Mouse (Mus musculus) forebrain, embryonic 11.5 days (tissue): ENCODE data around the gene Pcolce. TPM values are rescaled to one million over a fixed set of nuclear protein-coding genes. Genes with fewer than 3 reads are reported as not detected.

ENCODE experiments used
- ATAC-seq: fragments of 200-750 bp; cut with Nextera tagmentation; replicated peaks from 2 replicates; pipeline ENCODE4 v1.8.0; 2017; ENCODE audit warnings: moderate TSS enrichment; ENCODE audit not compliant: low FRiP score
- DNase-seq: peaks from one replicate; pipeline ENCODE4 v3.0.0-alpha.2; 2017; ENCODE audit warnings: low spot score
- H3K27ac ChIP-seq: fragments of 300-500 bp; sonication (generic); 2 replicates; pipeline ENCODE4 v1.5.1; 2014; ENCODE audit warnings: low read depth, low read length
- H3K27me3 ChIP-seq: fragments of 300-500 bp; sonication (generic); 2 replicates; pipeline ENCODE4 v1.6.1; 2014; ENCODE audit warnings: mild to moderate bottlenecking, low read length, mixed read lengths; ENCODE audit not compliant: control insufficient read depth, insufficient read depth
- H3K36me3 ChIP-seq: fragments of 300-500 bp; sonication (generic); 2 replicates; pipeline ENCODE4 v1.6.1; 2014; ENCODE audit warnings: mild to moderate bottlenecking, low read length, moderate library complexity, mixed read lengths; ENCODE audit not compliant: control insufficient read depth, insufficient read depth
- H3K4me1 ChIP-seq: fragments of 300-500 bp; sonication (generic); replicated peaks from 2 replicates; pipeline ENCODE4 v1.6.1; 2014; ENCODE audit warnings: low read length, mixed read lengths; ENCODE audit not compliant: control insufficient read depth, insufficient read depth
- H3K4me2 ChIP-seq: fragments of 300-500 bp; sonication (generic); 2 replicates; pipeline ENCODE4 v1.6.1; 2014; ENCODE audit warnings: low read depth, mild to moderate bottlenecking, low read length, moderate library complexity, mixed read lengths; ENCODE audit not compliant: severe bottlenecking
- H3K4me3 ChIP-seq: fragments of 300-500 bp; sonication (generic); 2 replicates; pipeline ENCODE4 v1.5.1; 2014; ENCODE audit warnings: low read depth, low read length
- H3K9ac ChIP-seq: fragments of 300-500 bp; sonication (generic); 2 replicates; pipeline ENCODE4 v1.6.1; 2014; ENCODE audit warnings: low read length
- H3K9me3 ChIP-seq: fragments of 300-500 bp; sonication (generic); 2 replicates; pipeline ENCODE4 v1.6.1; 2016; ENCODE audit warnings: low read length, mixed read lengths; ENCODE audit not compliant: control insufficient read depth
- WGBS: fragments of 180-500 bp; shearing (Covaris S2); extraction: QIAGEN DNeasy Blood & Tissue Kit; methylation state at CpG from one replicate; pipeline ENCODE4 v1.1.7; 2014; 5-methylcytosine and 5-hydroxymethylcytosine counted together
- polyA plus RNA-seq: library from polyadenylated mRNA; unstranded; fragments of >200 nt; fragmentation: Nextera tagmentation; extraction: Ambion mirVana; gene quantifications from 2 replicates; pipeline ENCODE4 v1.2.1, GENCODE M21; 2014

The Pcolce gene
- polyA plus RNA-seq, 1 experiment from 2014 or later: 54.8 TPM

DNA sequence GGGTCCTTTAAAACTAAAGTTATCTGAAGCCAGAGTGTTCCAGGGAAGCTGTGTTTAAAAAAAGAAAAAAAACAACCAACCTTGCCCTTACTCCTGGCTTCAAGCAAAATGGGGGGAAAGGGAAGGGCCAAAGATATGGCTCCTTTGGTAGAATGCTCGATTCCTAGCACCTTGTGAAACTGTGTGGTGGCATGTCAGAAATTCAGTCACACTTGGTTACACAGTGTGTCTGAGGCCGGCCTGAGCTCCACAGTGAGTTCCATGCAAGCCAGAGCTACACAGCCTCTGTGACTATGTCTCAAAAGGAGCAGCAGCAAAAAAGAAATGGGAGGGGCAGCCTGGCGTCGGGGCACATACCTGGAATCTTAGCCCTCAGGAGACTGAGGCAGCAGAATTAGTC is 35.7 kb upstream of the Pcolce start:
- H3K27ac ChIP-seq: no peak overlapping the region
- DNase-seq (no peak), ATAC-seq (no peak)
- no peak overlapping the region for H3K9ac ChIP-seq
- no peak overlapping the region for H3K4me3 ChIP-seq
- peaks cover 3% of the 10 kb centered on the region for H3K36me3 ChIP-seq
- H3K9me3 ChIP-seq: no peaks in the 10 kb centered on the region
- H3K4me2 ChIP-seq: no peak overlapping the region
- WGBS: 38% methylated on average over 4 of the region's 4 CpGs
- H3K27me3 ChIP-seq: peaks cover 19% of the 10 kb centered on the region
- peaks cover 8% of the 10 kb centered on the region; the same call in 1 of the 2 replicates for H3K4me1 ChIP-seq

GRCm38 (mm10) chr5:137647827-137648601 is 34.4 kb upstream of the Pcolce start:
- H3K36me3 ChIP-seq: peaks cover 3% of the 10 kb centered on the region
- H3K9me3 ChIP-seq: no peaks in the 10 kb centered on the region
- no peak overlapping the region for H3K4me3 ChIP-seq
- no peak for DNase-seq
- no peak overlapping the region for H3K27ac ChIP-seq
- no peak overlapping the region for H3K4me2 ChIP-seq
- H3K4me1 ChIP-seq: peaks cover 8% of the 10 kb centered on the region; the same call in 1 of the 2 replicates
- no peak overlapping the region for H3K9ac ChIP-seq
- peaks cover 27% of the 10 kb centered on the region for H3K27me3 ChIP-seq
- no peak for ATAC-seq
- WGBS: 79% methylated on average over 9 of the region's 9 CpGs

DNA sequence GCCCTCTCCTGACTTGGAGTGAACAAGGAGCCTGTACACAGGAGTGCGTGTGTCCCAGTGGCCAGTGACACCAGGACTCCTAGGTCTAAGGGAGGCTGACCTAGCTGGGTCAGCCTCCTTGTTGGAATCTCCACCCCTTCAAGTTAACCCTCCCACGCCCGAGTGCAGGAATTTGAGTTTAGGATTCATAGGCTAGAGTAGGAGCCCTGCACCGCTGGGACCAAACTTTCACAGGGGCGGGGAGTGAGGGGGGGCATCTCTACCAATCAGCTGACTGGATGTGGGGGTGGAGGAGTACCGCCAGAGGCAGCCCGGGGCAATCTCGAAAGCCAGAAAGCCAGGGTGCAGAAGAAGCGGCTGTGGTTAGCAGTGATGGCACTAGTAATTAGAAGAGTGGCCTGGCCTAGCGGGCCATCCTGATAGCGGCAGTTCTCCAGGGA is 32.1 kb upstream of the Pcolce start, which contains the start of gene Irs3:
Gene Irs3 (minus strand): TSS at position 63 of the 440 bp plus-strand sequence.
- peaks cover 8% of the 10 kb centered on the region; the same call in 1 of the 2 replicates for H3K4me1 ChIP-seq
- 12% methylated on average over 11 of the region's 11 CpGs for WGBS
- H3K36me3 ChIP-seq: peaks cover 4% of the 10 kb centered on the region
- no peak within 1 kb of the TSS for H3K27ac ChIP-seq
- no peaks in the 10 kb centered on the region for H3K9me3 ChIP-seq
- no peak for ATAC-seq
- peak within 1 kb of the TSS; percentile 27; the same call in 1 of the 2 replicates for H3K9ac ChIP-seq
- peak within 1 kb of the TSS; percentile 40 for H3K4me2 ChIP-seq
- no peak for DNase-seq
- peak within 1 kb of the TSS; percentile 11 for H3K4me3 ChIP-seq
- peaks cover 27% of the 10 kb centered on the region for H3K27me3 ChIP-seq

GRCm38 (mm10) chr5:137645091-137645651 is 31.6 kb upstream of the Pcolce start:
- H3K4me1 ChIP-seq: peaks cover 8% of the 10 kb centered on the region; the same call in 1 of the 2 replicates
- DNase-seq: peak; percentile 67
- H3K36me3 ChIP-seq: peaks cover 9% of the 10 kb centered on the region
- H3K27ac ChIP-seq: no peak overlapping the region
- no peak for ATAC-seq
- WGBS: 3% methylated on average over 44 of the region's 44 CpGs
- peaks cover 27% of the 10 kb centered on the region for H3K27me3 ChIP-seq
- peak overlapping the region; percentile 40 for H3K4me2 ChIP-seq
- H3K4me3 ChIP-seq: peak overlapping the region; percentile 11
- peak overlapping the region; percentile 27; the same call in 1 of the 2 replicates for H3K9ac ChIP-seq
- H3K9me3 ChIP-seq: no peaks in the 10 kb centered on the region

DNA sequence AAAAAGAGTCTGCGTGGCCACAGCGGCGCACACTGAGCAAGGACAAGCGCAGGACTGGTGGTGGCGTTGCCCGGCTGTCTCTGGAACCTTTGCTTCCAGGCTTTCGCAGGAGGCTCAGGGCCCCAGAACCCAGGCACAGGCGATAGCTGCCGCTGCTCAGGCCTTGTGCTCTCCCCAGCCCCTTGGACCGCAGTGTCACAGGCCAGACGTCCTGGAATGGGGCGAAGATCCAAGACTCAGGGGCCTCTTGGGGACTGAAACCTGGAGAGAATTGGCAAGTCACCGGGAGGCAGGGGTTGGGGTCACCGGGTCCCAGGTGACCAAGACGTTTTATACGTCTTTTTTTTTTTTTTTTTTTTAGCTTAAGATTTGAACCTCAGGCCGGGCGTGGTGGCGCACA is 30.9 kb upstream of the Pcolce start:
- H3K9me3 ChIP-seq: no peaks in the 10 kb centered on the region
- H3K4me1 ChIP-seq: peaks cover 5% of the 10 kb centered on the region; the same call in 1 of the 2 replicates
- H3K4me2 ChIP-seq: no peak overlapping the region
- H3K9ac ChIP-seq: no peak overlapping the region
- H3K4me3 ChIP-seq: no peak overlapping the region
- no peak for DNase-seq
- peaks cover 9% of the 10 kb centered on the region for H3K36me3 ChIP-seq
- H3K27ac ChIP-seq: no peak overlapping the region
- WGBS: 38% methylated on average over 19 of the region's 19 CpGs
- ATAC-seq: no peak
- H3K27me3 ChIP-seq: peaks cover 27% of the 10 kb centered on the region

DNA sequence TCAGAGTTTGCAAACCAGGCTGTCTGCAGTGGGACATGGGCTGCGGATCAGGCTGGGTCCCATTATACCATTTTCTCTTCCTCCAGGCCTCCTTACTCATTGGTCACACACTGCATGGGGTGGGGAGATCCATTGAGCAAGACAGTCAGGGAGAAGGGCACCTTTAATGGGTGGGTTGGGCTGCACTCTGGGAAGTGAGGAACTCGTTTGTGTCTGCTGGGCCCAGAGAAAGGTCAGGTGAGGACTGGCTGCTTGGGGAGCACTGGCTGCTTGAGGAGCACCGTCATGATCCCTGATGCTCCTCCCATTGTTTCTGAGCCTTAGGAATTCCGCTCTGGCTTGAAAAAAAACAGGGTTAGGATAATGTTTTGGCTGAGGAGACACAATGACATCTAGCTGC is 29.3 kb upstream of the Pcolce start:
- Histone ChIP-seq H3K9ac (no peak overlapping the region), H3K4me3 (no peak overlapping the region), H3K4me1 (peaks cover 5% of the 10 kb centered on the region; the same call in 1 of the 2 replicates), H3K27me3 (peaks cover 27% of the 10 kb centered on the region), H3K27ac (no peak overlapping the region), H3K36me3 (peaks cover 9% of the 10 kb centered on the region), H3K9me3 (no peaks in the 10 kb centered on the region), H3K4me2 (no peak overlapping the region)
- DNase-seq (no peak), ATAC-seq (no peak)
- WGBS: 47% methylated on average over 4 of the region's 4 CpGs

GRCm38 (mm10) chr5:137641054-137641453 is 27.5 kb upstream of the Pcolce start, which contains the start of gene Sap25:
TSS of gene Sap25 (plus strand) at chr5:137641334.
- H3K27me3 ChIP-seq: peaks cover 25% of the 10 kb centered on the region
- H3K4me2 ChIP-seq: no peak within 1 kb of the TSS
- H3K9ac ChIP-seq: no peak within 1 kb of the TSS
- no peak for ATAC-seq
- peaks cover 9% of the 10 kb centered on the region for H3K36me3 ChIP-seq
- WGBS: 89% methylated on average over 19 of the region's 19 CpGs
- H3K4me3 ChIP-seq: no peak within 1 kb of the TSS
- DNase-seq: no peak
- peaks cover 5% of the 10 kb centered on the region; the same call in 1 of the 2 replicates for H3K4me1 ChIP-seq
- H3K27ac ChIP-seq: no peak within 1 kb of the TSS
- H3K9me3 ChIP-seq: no peaks in the 10 kb centered on the region

DNA sequence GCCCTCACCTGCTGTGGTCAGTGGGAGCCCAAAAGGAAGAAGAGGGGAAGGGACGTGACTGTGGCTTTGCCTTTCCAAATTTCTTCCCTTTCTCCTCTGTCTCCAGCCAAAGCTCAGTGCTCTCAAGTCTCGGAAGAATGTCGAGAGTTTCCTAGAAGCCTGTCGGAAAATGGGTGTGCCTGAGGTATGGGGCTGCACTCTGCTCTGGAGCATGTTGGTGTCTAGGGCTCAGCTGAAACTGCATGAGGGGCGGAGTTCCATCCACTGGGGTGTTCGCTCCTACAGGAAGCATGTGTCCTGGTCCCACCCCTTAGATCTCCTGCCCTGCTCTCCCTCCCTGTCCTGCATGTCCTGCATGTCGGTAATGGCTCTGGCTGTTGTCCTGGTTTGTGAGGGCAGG is 25.9 kb upstream of the Pcolce start:
- Histone ChIP-seq H3K9me3 (no peaks in the 10 kb centered on the region), H3K27me3 (peaks cover 10% of the 10 kb centered on the region), H3K4me2 (no peak overlapping the region), H3K36me3 (peaks cover 12% of the 10 kb centered on the region), H3K27ac (no peak overlapping the region), H3K9ac (no peak overlapping the region), H3K4me3 (no peak overlapping the region), H3K4me1 (no peaks in the 10 kb centered on the region)
- 89% methylated on average over 7 of the region's 7 CpGs for WGBS
- ATAC-seq (no peak), DNase-seq (no peak)
